8 mouse cellular contexts compared by ENCODE assay signal in genomic region chr10:18816560-18816959, GRCm38 (mm10). TPM values are rescaled to one million over a fixed set of nuclear protein-coding genes. Genes with fewer than 3 reads are reported as not detected.
A peak's percentile ranks its signal among the peaks of the same experiment; 100 is the strongest.
DNase-seq lines count a peak whose midpoint lies in the region; ATAC-seq and TF ChIP-seq lines count a peak whose summit lies in the region.

No protein-coding gene starts in this region.

- no peaks in the 10 kb centered on the region for H3K27me3 ChIP-seq in neural tube, embryonic 15.5 days (replicated peaks)
- no peaks in the 10 kb centered on the region for H3K27me3 ChIP-seq in heart, embryonic 16.5 days (ENCODE audit: control insufficient read depth, insufficient read depth, low read length)
- H3K27me3 ChIP-seq in neural tube, embryonic 11.5 days (ENCODE audit: control insufficient read depth, insufficient read depth, low read length) = no peaks in the 10 kb centered on the region

- 0 out of 2 replicates have a peak, but pooled peaks cover 2% of the 10 kb centered on the region for H3K4me1 ChIP-seq in neural tube, embryonic 15.5 days
- H3K4me1 ChIP-seq in heart, embryonic 16.5 days (ENCODE audit: control insufficient read depth, insufficient read depth, low read length) = peaks cover 12% of the 10 kb centered on the region
- no peaks in the 10 kb centered on the region for H3K4me1 ChIP-seq in neural tube, embryonic 11.5 days (ENCODE audit: control insufficient read depth, insufficient read depth, low read length)

- H3K36me3 ChIP-seq in neural tube, embryonic 15.5 days = no peaks in the 10 kb centered on the region
- H3K36me3 ChIP-seq in heart, embryonic 16.5 days (ENCODE audit: control insufficient read depth, insufficient read depth) = no peaks in the 10 kb centered on the region
- no peaks in the 10 kb centered on the region for H3K36me3 ChIP-seq in neural tube, embryonic 11.5 days (ENCODE audit: control insufficient read depth, insufficient read depth, low read length)

- H3K4me2 ChIP-seq in neural tube, embryonic 15.5 days = no peak overlapping the region
- H3K4me2 ChIP-seq in heart, embryonic 16.5 days (ENCODE audit: low read depth, low read length) = peak overlapping the region; percentile 26; the same call in 1 of the 2 replicates
- H3K4me2 ChIP-seq in neural tube, embryonic 11.5 days (ENCODE audit: low read depth) = no peak overlapping the region

- no peaks in the 10 kb centered on the region for H3K9me3 ChIP-seq in neural tube, embryonic 15.5 days (replicated peaks)
- H3K9me3 ChIP-seq in heart, embryonic 16.5 days (replicated peaks; ENCODE audit: control insufficient read depth, low read length) = no peaks in the 10 kb centered on the region
- H3K9me3 ChIP-seq in neural tube, embryonic 11.5 days (ENCODE audit: control insufficient read depth, low read length) = no peaks in the 10 kb centered on the region

- peak; percentile 38 for DNase-seq in neural tube, embryonic 10.5 days (ENCODE audit: extremely low spot score, low spot score)
- DNase-seq in embryo, embryonic 9.5 days (ENCODE audit: extremely low spot score) = peak; percentile 32
- DNase-seq in layer of hippocampus, adult 2 months (ENCODE audit: low spot score in 2 of 2) = peak; percentile 18 to 19
- DNase-seq in neural tube, embryonic 11.5 days (ENCODE audit: low spot score) = peak; percentile 34
- no peak for DNase-seq in adrenal gland, postnatal 36 days
- no peak for DNase-seq in right cerebral cortex, postnatal 36 days (ENCODE audit: low spot score in 2 of 2)

- 43% methylated on average over 5 of the region's 5 CpGs for WGBS in neural tube, embryonic 15.5 days
- 29% methylated on average over 5 of the region's 5 CpGs for WGBS in heart, embryonic 16.5 days
- WGBS in neural tube, embryonic 11.5 days = 58% methylated on average over 5 of the region's 5 CpGs

- no peak for TF ChIP-seq CTCF in layer of hippocampus, adult 2 months (conservative IDR thresholded peaks at IDR 0.05)

- no peak overlapping the region for H3K4me3 ChIP-seq in neural tube, embryonic 15.5 days (replicated peaks)
- H3K4me3 ChIP-seq in heart, embryonic 16.5 days (ENCODE audit: low read length) = no peak overlapping the region
- H3K4me3 ChIP-seq in layer of hippocampus, adult 2 months = no peak overlapping the region
- H3K4me3 ChIP-seq in neural tube, embryonic 11.5 days (ENCODE audit: low read depth, low read length) = no peak overlapping the region

- H3K9ac ChIP-seq in neural tube, embryonic 15.5 days (replicated peaks) = no peak overlapping the region
- no peak overlapping the region for H3K9ac ChIP-seq in heart, embryonic 16.5 days (ENCODE audit: low read length)
- no peak overlapping the region for H3K9ac ChIP-seq in neural tube, embryonic 11.5 days (ENCODE audit: low read length)

- no peak for ATAC-seq in neural tube, embryonic 15.5 days (ENCODE audit: low FRiP score)
- peak; percentile 79 for ATAC-seq in heart, embryonic 16.5 days (replicated peaks; ENCODE audit: extremely low read depth, insufficient read depth, low FRiP score)
- no peak for ATAC-seq in neural tube, embryonic 11.5 days (ENCODE audit: insufficient read depth, low FRiP score, low TSS enrichment)

- H3K27ac ChIP-seq in neural tube, embryonic 15.5 days (replicated peaks) = no peak overlapping the region
- H3K27ac ChIP-seq in heart, embryonic 16.5 days (ENCODE audit: low read length) = peak overlapping the region; percentile 31; the same call in 1 of the 2 replicates
- H3K27ac ChIP-seq in layer of hippocampus, adult 2 months = no peak overlapping the region
- no peak overlapping the region for H3K27ac ChIP-seq in neural tube, embryonic 11.5 days (ENCODE audit: low read depth, low read length)

RNA-seq across cellular contexts. Expression of gene Perp, which starts 28.3 kb away (rescaled TPM):
- polyA plus RNA-seq in neural tube, embryonic 15.5 days (2015; fragmentation: Nextera tagmentation; extraction: Ambion mirVana) = 9.0 and 26.8 TPM in 2 replicates
- 218 and 248 TPM in 2 replicates for polyA plus RNA-seq in heart, embryonic 16.5 days (2015; fragmentation: Nextera tagmentation; extraction: Ambion mirVana)
- total RNA-seq in layer of hippocampus, adult 2 months (2021) = 1 to 10 TPM; 3.2 to 3.5 TPM
- polyA plus RNA-seq in neural tube, embryonic 11.5 days (2014; fragmentation: Nextera tagmentation; extraction: Ambion mirVana) = 13.7 and 15.6 TPM in 2 replicates
- 1 to 10 TPM; 2.2 to 3.2 TPM for total RNA-seq in adrenal gland, postnatal 36 days (2021)

RNA-seq across cellular contexts. Expression of gene Gm4922, which starts 30.0 kb away (rescaled TPM):
- polyA plus RNA-seq in neural tube, embryonic 15.5 days (2015; fragmentation: Nextera tagmentation; extraction: Ambion mirVana) = 0.28 and 0.50 TPM in 2 replicates
- polyA plus RNA-seq in heart, embryonic 16.5 days (2015; fragmentation: Nextera tagmentation; extraction: Ambion mirVana) = 0.09 TPM in 1 of 2 replicates, not detected in the other
- not detected for total RNA-seq in layer of hippocampus, adult 2 months (2021)
- polyA plus RNA-seq in neural tube, embryonic 11.5 days (2014; fragmentation: Nextera tagmentation; extraction: Ambion mirVana) = not detected in 2 replicates
- not detected for total RNA-seq in adrenal gland, postnatal 36 days (2021)

Comparison
In these comparisons a context has a peak if more than half of its experiments do, and no peak if none do; other contexts are left out.
1. DNase-seq: peak in neural tube, embryonic 10.5 days (single experiment), embryo, embryonic 9.5 days (single experiment), layer of hippocampus, adult 2 months (2 of 2) and neural tube, embryonic 11.5 days (single experiment); none in adrenal gland, postnatal 36 days (0 of 2) and right cerebral cortex, postnatal 36 days (0 of 2).